Mouse (Mus musculus): Measurements from ENCODE around the gene Ror1. TPM values are rescaled to one million over a fixed set of nuclear protein-coding genes. Genes with fewer than 3 reads are reported as not detected.

Ror1 gene
- polyA plus RNA-seq, 3 experiments from 2014 or later: not detected

GRCm38 (mm10) chr4:100321758-100322157 is 226.2 kb downstream of the Ror1 start:
- no peak for ATAC-seq

GRCm38 (mm10) chr4:100324719-100325515 is 229.3 kb downstream of the Ror1 start:
- ATAC-seq: no peak

GRCm38 (mm10) chr4:100328361-100328970 is 232.9 kb downstream of the Ror1 start:
- ATAC-seq: no peak

GRCm38 (mm10) chr4:100335168-100335567 is 239.6 kb downstream of the Ror1 start:
- ATAC-seq: no peak

- no peak for ATAC-seq
These were observed 252.2 kb downstream of the Ror1 start for GRCm38 (mm10) chr4:100347791-100348190.

- no peak for ATAC-seq
These were observed 254.7 kb downstream of the Ror1 start for GRCm38 (mm10) chr4:100350106-100350795.

- ATAC-seq: no peak
These were observed 256.3 kb downstream of the Ror1 start for GRCm38 (mm10) chr4:100351797-100352290.

GRCm38 (mm10) chr4:100355566-100355965 is 260.0 kb downstream of the Ror1 start:
- no peak for ATAC-seq

- ATAC-seq: no peak
These were observed 262.4 kb downstream of the Ror1 start for GRCm38 (mm10) chr4:100357881-100358589.

- no peak for ATAC-seq
These were observed 268.1 kb downstream of the Ror1 start for GRCm38 (mm10) chr4:100363666-100364065.

GRCm38 (mm10) chr4:100368691-100369090 is 273.1 kb downstream of the Ror1 start:
- no peak for ATAC-seq

GRCm38 (mm10) chr4:100369541-100370174 is 274.1 kb downstream of the Ror1 start:
- no peak for ATAC-seq

- no peak for ATAC-seq
These were observed 277.2 kb downstream of the Ror1 start for GRCm38 (mm10) chr4:100372806-100373205.

GRCm38 (mm10) chr4:100373780-100374179 is 278.2 kb downstream of the Ror1 start:
- ATAC-seq: no peak

GRCm38 (mm10) chr4:100375286-100375685 is 279.7 kb downstream of the Ror1 start:
- ATAC-seq: no peak

GRCm38 (mm10) chr4:100376163-100376562 is 280.6 kb downstream of the Ror1 start:
- no peak for ATAC-seq

- ATAC-seq: no peak
These were observed 281.6 kb downstream of the Ror1 start for GRCm38 (mm10) chr4:100377231-100377630.

- ATAC-seq: no peak
These were observed 282.4 kb downstream of the Ror1 start for GRCm38 (mm10) chr4:100377996-100378395.

- no peak for ATAC-seq
These were observed 286.2 kb downstream of the Ror1 start for GRCm38 (mm10) chr4:100381760-100382159.

- ATAC-seq: no peak
These were observed 290.8 kb downstream of the Ror1 start for GRCm38 (mm10) chr4:100386272-100386988.

- ATAC-seq: no peak
These were observed 294.8 kb downstream of the Ror1 start for GRCm38 (mm10) chr4:100390436-100390835.

GRCm38 (mm10) chr4:100391021-100391420 is 295.4 kb downstream of the Ror1 start:
- no peak for ATAC-seq

Data from inflammation-experienced regulatory T-cells, adult 6 months (primary cell).